Mouse (Mus musculus) B cell, adult 2 months (primary cell): ENCODE results near the gene Map3k5.

Source experiments
- DNase-seq, 2 experiments: peaks; one replicate each; pipeline ENCODE4 v3.0.0; 2022

The Map3k5 gene

DNA sequence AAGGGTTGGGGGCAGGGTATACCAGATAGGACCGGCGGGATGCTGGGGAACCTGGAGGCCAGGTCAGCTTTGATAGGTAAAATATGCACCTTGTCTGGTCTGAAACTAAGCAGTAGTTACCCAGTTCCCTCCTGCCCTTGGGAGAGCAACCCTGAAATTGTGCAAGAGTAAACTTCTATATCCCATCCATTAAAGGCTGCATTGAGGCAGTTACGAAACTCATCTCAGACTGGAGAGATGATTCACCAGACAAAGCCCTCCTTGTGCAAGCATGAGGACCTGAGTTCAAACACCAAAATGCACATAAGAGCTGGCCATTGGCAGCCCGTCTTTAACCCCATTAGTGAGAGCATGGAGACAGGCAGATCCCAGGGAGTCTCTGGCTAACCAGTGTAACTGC lies 233.2 kb downstream of the Map3k5 start:
- no peak for DNase-seq

DNA sequence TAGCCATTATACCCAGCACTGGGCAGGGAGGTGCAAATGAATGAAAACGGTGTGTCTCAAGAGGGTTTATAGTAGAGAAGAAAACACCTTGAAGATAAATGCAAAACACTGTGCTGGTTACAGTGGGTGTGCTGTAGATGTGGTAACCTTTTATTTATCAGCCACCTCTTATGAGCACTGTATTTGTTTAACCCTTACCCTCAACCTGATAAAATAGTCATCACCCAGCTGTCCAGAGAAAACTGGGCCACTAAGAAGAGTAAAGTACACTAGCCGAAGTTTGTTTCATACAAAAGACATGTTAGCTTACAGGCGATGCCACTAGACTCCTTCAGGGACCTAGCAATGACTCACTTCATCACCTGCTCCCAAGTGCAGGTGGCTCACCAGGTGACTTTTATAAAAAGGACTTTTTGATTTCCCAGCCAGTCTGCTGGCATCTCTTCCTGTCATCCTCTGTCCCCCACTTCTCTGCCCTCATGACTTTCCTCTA lies 235.0 kb downstream of the Map3k5 start:
- DNase-seq, result no peak

GRCm38 (mm10) chr10:20169927-20170604 lies 235.8 kb downstream of the Map3k5 start:
- no peak for DNase-seq

GRCm38 (mm10) chr10:20170605-20171088 lies 236.4 kb downstream of the Map3k5 start:
- no peak for DNase-seq

- DNase-seq, result no peak
These were observed 236.9 kb downstream of the Map3k5 start for GRCm38 (mm10) chr10:20171209-20171608.

GRCm38 (mm10) chr10:20171756-20172155 lies 237.5 kb downstream of the Map3k5 start:
- DNase-seq, result no peak

GRCm38 (mm10) chr10:20173733-20174132 lies 239.5 kb downstream of the Map3k5 start:
- DNase-seq, result no peak

DNA sequence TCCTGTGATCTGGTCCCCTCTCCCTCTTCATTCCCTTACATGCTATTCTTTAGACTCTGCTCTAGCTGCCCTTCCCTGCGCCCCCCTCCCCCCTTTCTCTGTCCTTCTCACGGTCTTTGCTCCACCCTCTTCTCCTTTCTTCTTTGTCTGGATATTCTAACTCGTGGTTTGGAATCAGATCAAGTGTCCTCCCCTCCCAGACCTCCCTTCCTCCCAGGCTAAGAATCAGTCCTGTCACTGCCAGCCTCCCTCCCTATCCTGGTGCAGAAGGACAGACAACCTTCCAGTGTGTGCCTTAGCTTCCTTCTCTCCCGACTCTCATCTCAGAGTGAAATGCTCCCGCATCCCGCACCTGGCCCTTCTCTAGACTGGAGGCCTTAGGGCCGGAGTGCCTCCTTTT lies 241.8 kb downstream of the Map3k5 start:
- no peak for DNase-seq

- DNase-seq, result no peak
These were observed 244.7 kb downstream of the Map3k5 start for GRCm38 (mm10) chr10:20178807-20179605.

DNA sequence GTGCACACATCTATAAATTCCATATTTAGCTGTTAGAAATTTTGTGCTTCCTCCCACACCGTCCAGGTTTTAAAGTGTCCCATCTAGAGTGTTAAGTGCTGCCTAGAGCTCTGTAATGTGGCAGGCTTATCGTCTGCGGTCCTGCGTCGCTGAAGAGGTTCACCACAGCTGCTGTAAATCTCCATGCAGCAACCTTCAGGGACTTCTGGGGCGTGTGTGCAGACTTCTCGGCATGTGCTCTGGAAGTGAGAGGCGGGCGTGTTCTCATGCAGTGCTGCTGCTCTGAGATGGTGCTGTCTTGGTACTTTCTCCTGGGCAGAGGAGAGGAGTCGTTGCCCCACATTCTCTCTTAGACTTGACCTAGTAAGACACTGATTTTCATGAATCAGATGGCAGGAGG lies 246.9 kb downstream of the Map3k5 start:
- DNase-seq, result no peak

- no peak for DNase-seq
These were observed 247.6 kb downstream of the Map3k5 start for GRCm38 (mm10) chr10:20181680-20182399.

DNA sequence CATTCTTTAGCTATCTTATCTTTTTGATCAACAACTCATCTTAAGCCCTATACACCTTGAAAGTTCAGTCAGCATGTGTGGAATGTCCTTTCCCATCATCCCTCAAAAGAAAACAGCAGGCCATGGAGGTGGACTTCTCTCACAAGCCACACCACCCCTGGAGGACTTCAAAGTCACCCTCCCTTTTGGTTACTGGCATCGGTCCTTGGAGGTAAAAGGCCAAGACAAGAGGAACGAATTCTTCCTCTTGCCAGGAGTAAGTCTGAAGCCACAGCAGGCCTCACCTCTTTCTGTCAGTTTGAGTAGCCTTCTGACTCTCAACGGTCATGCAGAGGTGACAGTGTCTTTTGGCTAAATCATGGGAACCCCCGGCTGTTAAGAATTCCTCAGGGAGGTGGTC lies 250.1 kb downstream of the Map3k5 start:
- DNase-seq, result no peak

GRCm38 (mm10) chr10:20185264-20185663 lies 251.0 kb downstream of the Map3k5 start:
- DNase-seq, result no peak

DNA sequence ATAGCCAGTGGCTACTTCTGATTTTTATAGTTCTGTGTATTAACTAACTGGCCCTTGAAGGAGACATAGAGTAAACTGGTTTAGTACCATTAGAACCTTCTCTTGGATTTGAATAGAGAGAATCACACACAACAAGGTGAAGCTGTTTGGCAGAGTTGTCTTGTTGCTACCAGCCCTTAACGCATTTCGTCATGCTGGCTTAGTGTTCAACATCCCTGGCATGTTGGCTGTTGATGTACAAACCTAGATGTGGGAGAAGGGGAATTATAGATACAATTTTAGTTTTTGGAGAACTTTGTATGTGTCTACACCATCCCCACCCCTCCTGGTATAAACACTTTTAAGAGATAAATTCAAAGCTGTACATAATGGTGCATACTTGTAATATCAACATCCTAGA lies 251.5 kb downstream of the Map3k5 start:
- no peak for DNase-seq

DNA sequence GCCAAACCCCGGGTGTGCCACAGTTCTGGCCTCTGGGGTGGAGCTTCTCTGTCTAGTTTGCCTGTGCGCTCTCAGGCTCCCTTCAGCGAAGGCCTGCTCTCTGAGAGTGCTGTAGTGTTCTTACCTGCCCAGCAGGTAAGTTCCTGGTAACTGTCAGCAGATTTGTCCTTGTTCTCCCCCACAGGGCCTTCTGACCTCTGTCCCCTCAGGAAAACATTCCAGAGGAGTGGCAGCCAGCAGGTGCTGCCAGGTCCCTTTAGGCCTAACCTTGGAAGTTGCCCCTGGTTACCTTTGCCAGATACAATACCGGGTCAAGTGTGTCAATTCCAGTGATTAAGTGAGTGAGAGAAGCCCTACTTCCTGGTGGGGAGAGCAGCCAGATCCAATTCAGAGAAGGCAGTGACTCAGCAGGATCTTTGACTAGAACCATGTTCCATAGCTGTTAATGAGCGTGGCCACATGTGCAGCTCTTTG lies 252.6 kb downstream of the Map3k5 start:
- DNase-seq, result no peak

GRCm38 (mm10) chr10:20190139-20190747 lies 256.0 kb downstream of the Map3k5 start:
- no peak for DNase-seq
